Mouse (Mus musculus): Measurements from ENCODE around the gene Cmbl.
"Not testable (repeated sequence)": the region's sequence is repeated elsewhere in the genome, so short reads cannot be mapped to it uniquely, and the experiment has no call there.

Cmbl gene

GRCm38 (mm10) chr15:31581086-31581485 lies 15.9 kb downstream of the Cmbl start:
- DNase-seq (ENCODE audit: low read depth, low spot score): not testable (repeated sequence)

- DNase-seq (ENCODE audit: low read depth, low spot score): no peak
These were observed 18.3 kb downstream of the Cmbl start for GRCm38 (mm10) chr15:31583304-31584085.

- no peak for DNase-seq (ENCODE audit: low read depth, low spot score)
These were observed 20.0 kb downstream of the Cmbl start for GRCm38 (mm10) chr15:31585238-31585637.

GRCm38 (mm10) chr15:31586088-31586487 lies 20.9 kb downstream of the Cmbl start:
- no peak for DNase-seq (ENCODE audit: low read depth, low spot score)

- DNase-seq (ENCODE audit: low read depth, low spot score): peak; percentile 47
These were observed 21.3 kb downstream of the Cmbl start for GRCm38 (mm10) chr15:31586519-31586918.

GRCm38 (mm10) chr15:31587789-31588188 lies 22.6 kb downstream of the Cmbl start:
- DNase-seq (ENCODE audit: low read depth, low spot score): no peak

- no peak for DNase-seq (ENCODE audit: low read depth, low spot score)
These were observed 23.9 kb downstream of the Cmbl start for GRCm38 (mm10) chr15:31588989-31589640.

- no peak for DNase-seq (ENCODE audit: low read depth, low spot score)
These were observed 25.0 kb downstream of the Cmbl start for GRCm38 (mm10) chr15:31590176-31590575.

- DNase-seq (ENCODE audit: low read depth, low spot score): no peak
These were observed 27.3 kb downstream of the Cmbl start for GRCm38 (mm10) chr15:31592531-31592930.

GRCm38 (mm10) chr15:31594260-31594659 lies 29.1 kb downstream of the Cmbl start:
- DNase-seq (ENCODE audit: low read depth, low spot score): no peak

GRCm38 (mm10) chr15:31595651-31596050 lies 30.5 kb downstream of the Cmbl start:
- no peak for DNase-seq (ENCODE audit: low read depth, low spot score)

- DNase-seq (ENCODE audit: low read depth, low spot score): no peak
These were observed 34.6 kb downstream of the Cmbl start for GRCm38 (mm10) chr15:31599834-31600233.

GRCm38 (mm10) chr15:31601279-31601645 lies 36.1 kb downstream of the Cmbl start:
- DNase-seq (ENCODE audit: low read depth, low spot score): no peak

GRCm38 (mm10) chr15:31601646-31602374 lies 36.6 kb downstream of the Cmbl start, which contains the start of the genes Cct5 and Fam173b:
Gene Cct5 (minus strand): TSS chr15:31601804.
Gene Fam173b (plus strand): TSS chr15:31601852.
- peak; percentile 96 for DNase-seq (ENCODE audit: low read depth, low spot score)

- DNase-seq (ENCODE audit: low read depth, low spot score): peak; percentile 69
These were observed 37.2 kb downstream of the Cmbl start for GRCm38 (mm10) chr15:31602426-31602825.

- DNase-seq (ENCODE audit: low read depth, low spot score): no peak
These were observed 37.9 kb downstream of the Cmbl start for GRCm38 (mm10) chr15:31603113-31603512.

- no peak for DNase-seq (ENCODE audit: low read depth, low spot score)
These were observed 41.6 kb downstream of the Cmbl start for GRCm38 (mm10) chr15:31606821-31607220.

GRCm38 (mm10) chr15:31611027-31611426 lies 45.8 kb downstream of the Cmbl start:
- DNase-seq (ENCODE audit: low read depth, low spot score): no peak

- no peak for DNase-seq (ENCODE audit: low read depth, low spot score)
These were observed 46.8 kb downstream of the Cmbl start for GRCm38 (mm10) chr15:31611976-31612375.

GRCm38 (mm10) chr15:31613826-31614453 lies 48.8 kb downstream of the Cmbl start:
- DNase-seq (ENCODE audit: low read depth, low spot score): no peak

GRCm38 (mm10) chr15:31614666-31615065 lies 49.5 kb downstream of the Cmbl start:
- DNase-seq (ENCODE audit: low read depth, low spot score): no peak

- no peak for DNase-seq (ENCODE audit: low read depth, low spot score)
These were observed 52.1 kb downstream of the Cmbl start for GRCm38 (mm10) chr15:31617261-31617660.

All from brain, embryonic 18.5 days (tissue).